Mouse (Mus musculus): Measurements from ENCODE around the gene Golm1.

DNA sequence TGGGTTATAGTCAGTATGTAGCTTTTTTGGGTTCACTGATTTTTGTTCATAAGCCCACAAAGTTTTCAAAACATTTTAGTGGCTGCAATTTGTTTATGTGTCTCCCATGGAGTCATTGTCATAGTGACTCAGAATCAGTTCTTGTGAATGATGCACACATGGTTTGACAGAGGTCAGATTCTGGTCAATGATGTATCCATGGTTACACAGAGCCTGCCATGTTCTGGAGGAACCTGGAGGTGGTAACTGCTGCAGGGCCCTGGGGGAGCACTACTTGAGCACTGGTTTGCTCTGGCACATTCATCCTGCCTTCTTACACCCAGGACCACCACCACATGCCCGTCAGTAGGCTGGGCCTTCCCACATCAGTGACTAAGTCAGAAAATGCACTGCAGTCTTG is 71.1 kb downstream of the Golm1 start:
- TF ChIP-seq POLR2A (IDR thresholded peaks at IDR 0.05; ENCODE audit: low read depth, low read length), result no peak
- no peak for TF ChIP-seq CTCF (IDR thresholded peaks at IDR 0.05; ENCODE audit: extremely low read depth, insufficient read depth, insufficient read length, insufficient replicate concordance)

Data from spleen, adult 2 months (tissue).